Comparison of ENCODE assay signal across 28 mouse cellular contexts in the genomic region with DNA sequence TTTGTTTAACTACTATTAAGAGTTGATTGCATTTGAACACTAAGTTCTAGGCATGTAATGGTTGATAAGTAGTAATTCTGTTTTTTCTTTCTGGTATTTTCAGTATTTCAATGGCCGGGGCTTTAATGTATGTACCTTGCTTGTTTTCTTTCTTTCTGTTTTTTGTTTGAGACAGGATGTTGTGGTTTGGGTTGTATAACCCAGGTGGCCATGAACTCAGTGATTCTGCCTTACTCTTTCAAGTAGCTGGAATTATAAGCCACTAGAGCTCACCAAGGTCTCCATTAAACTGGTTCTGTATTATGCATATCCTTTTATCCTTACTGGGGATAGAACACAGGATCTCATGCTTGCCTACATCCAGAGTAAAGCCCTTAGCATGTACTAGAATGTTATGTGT. TPM values are rescaled to one million over a fixed set of nuclear protein-coding genes. Genes with fewer than 3 reads are reported as not detected.
DNase-seq lines count a peak whose midpoint lies in the region; ATAC-seq and TF ChIP-seq lines count a peak whose summit lies in the region.
"Had no signal": no experiment of that assay in that cellular context is flagged by ENCODE, and none has a peak within 500 bp of the region (broad histone marks: within the 10 kb centered on the region; RNA-seq: fewer than 3 reads in every experiment).

No protein-coding gene starts in this region.

- peak; percentile 77 for ATAC-seq in activated CD4-positive, CD25-positive, alpha-beta regulatory T cell, adult 4 months
- ATAC-seq in inflammation-experienced regulatory T-cells, adult 6 months = peak; percentile 81
- ATAC-seq in forebrain, embryonic 11.5 days (replicated peaks; ENCODE audit: low FRiP score) = no peak
- ATAC-seq in hindbrain, postnatal 0 days = no peak
- ATAC-seq: forebrain, embryonic 13.5 days; forebrain, embryonic 15.5 days; Patski had no signal

- no peak overlapping the region for H3K4me2 ChIP-seq in forebrain, embryonic 11.5 days (ENCODE audit: low read depth, low read length, severe bottlenecking)
- no peak overlapping the region for H3K4me2 ChIP-seq in hindbrain, postnatal 0 days (ENCODE audit: low read depth, low read length)
- H3K4me2 ChIP-seq: embryonic facial prominence, embryonic 13.5 days; embryonic facial prominence, embryonic 15.5 days; forebrain, embryonic 13.5 days; forebrain, embryonic 15.5 days had no signal

- H3K27me3 ChIP-seq in forebrain, embryonic 11.5 days (ENCODE audit: control insufficient read depth, insufficient read depth, low read length) = no peaks in the 10 kb centered on the region
- no peaks in the 10 kb centered on the region for H3K27me3 ChIP-seq in hindbrain, postnatal 0 days (ENCODE audit: insufficient read depth, low read length)
- H3K27me3 ChIP-seq: CH12.LX; embryonic facial prominence, embryonic 13.5 days; embryonic facial prominence, embryonic 15.5 days; forebrain, embryonic 13.5 days; forebrain, embryonic 15.5 days; Patski had no signal

- no peak overlapping the region for H3K9ac ChIP-seq in forebrain, embryonic 11.5 days (ENCODE audit: low read length)
- H3K9ac ChIP-seq in hindbrain, postnatal 0 days (replicated peaks; ENCODE audit: low read length) = no peak overlapping the region
- H3K9ac ChIP-seq: embryonic facial prominence, embryonic 13.5 days; embryonic facial prominence, embryonic 15.5 days; forebrain, embryonic 13.5 days; forebrain, embryonic 15.5 days; forebrain, postnatal 0 days had no signal

- 100% methylated on average over 1 of the region's 1 CpGs for WGBS in forebrain, embryonic 11.5 days
- 94% methylated on average over 1 of the region's 1 CpGs for WGBS in hindbrain, postnatal 0 days

- no peak overlapping the region for H3K4me3 ChIP-seq in forebrain, embryonic 11.5 days (ENCODE audit: low read depth, low read length)
- H3K4me3 ChIP-seq in hindbrain, postnatal 0 days (ENCODE audit: low read length) = no peak overlapping the region
- H3K4me3 ChIP-seq in left cerebral cortex, adult 2 months = no peak overlapping the region
- H3K4me3 ChIP-seq: embryonic facial prominence, embryonic 13.5 days; embryonic facial prominence, embryonic 15.5 days; erythroblast, embryonic 14.5 days; forebrain, embryonic 10.5 days; forebrain, embryonic 13.5 days; forebrain, embryonic 15.5 days had no signal

- TF ChIP-seq CTCF in hindbrain, postnatal 0 days (IDR thresholded peaks at IDR 0.05; ENCODE audit: low read depth) = no peak
- no peak for TF ChIP-seq CTCF in left cerebral cortex, adult 2 months (IDR thresholded peaks at IDR 0.05)

- intact Hi-C loops in left cerebral cortex, postnatal 25 days (cut with DNase I) = no loop called here
- intact Hi-C loops in left cerebral cortex, adult 2 months (cut with DNase I) = loop anchor here (2.0 kb wide), 1 partner anchor 14 kb away; no protein-coding TSS in a partner anchor

- peak; percentile 33 for DNase-seq in CD4-positive helper T cell, adult 2 months (ENCODE audit: low read depth, low spot score)
- peak; percentile 34 for DNase-seq in CD4-positive, CD25-positive, alpha-beta regulatory T cell, adult 2 months (ENCODE audit: low read depth, low spot score)
- no peak for DNase-seq in left cerebral cortex, postnatal 25 days (ENCODE audit: low spot score in 2 of 2)
- no peak for DNase-seq in forebrain, embryonic 11.5 days (ENCODE audit: low spot score)
- DNase-seq in hindbrain, postnatal 0 days (ENCODE audit: low spot score) = no peak
- DNase-seq in left cerebral cortex, adult 2 months (ENCODE audit: extremely low spot score in 1 of 2, low spot score in 2 of 2) = no peak
- DNase-seq: adrenal gland, adult 2 months; adrenal gland, postnatal 10 days; adrenal gland, postnatal 25 days; cerebellum, adult 11 months; cerebellum, adult 18-20 months; cerebellum, adult 8-10 months; cerebellum, adult 9-11 months; cerebellum, postnatal 14 days; cerebellum, postnatal 36 days; embryo, embryonic 11 days; forebrain, postnatal 0 days had no signal

- H3K27ac ChIP-seq in forebrain, embryonic 11.5 days (ENCODE audit: low read depth, low read length) = no peak overlapping the region
- H3K27ac ChIP-seq in hindbrain, postnatal 0 days = no peak overlapping the region
- H3K27ac ChIP-seq in left cerebral cortex, adult 2 months = no peak overlapping the region
- H3K27ac ChIP-seq: embryonic facial prominence, embryonic 13.5 days; embryonic facial prominence, embryonic 15.5 days; forebrain, embryonic 10.5 days; forebrain, embryonic 13.5 days; forebrain, embryonic 15.5 days had no signal

- no peaks in the 10 kb centered on the region for H3K9me3 ChIP-seq in forebrain, embryonic 11.5 days (ENCODE audit: control insufficient read depth, low read length)
- no peaks in the 10 kb centered on the region for H3K9me3 ChIP-seq in hindbrain, postnatal 0 days (ENCODE audit: low read length)
- H3K9me3 ChIP-seq: embryonic facial prominence, embryonic 13.5 days; embryonic facial prominence, embryonic 15.5 days; forebrain, embryonic 10.5 days; forebrain, embryonic 13.5 days; forebrain, embryonic 15.5 days; G1E had no signal

- no peaks in the 10 kb centered on the region for H3K4me1 ChIP-seq in forebrain, embryonic 11.5 days (replicated peaks; ENCODE audit: control insufficient read depth, insufficient read depth, low read length)
- no peaks in the 10 kb centered on the region for H3K4me1 ChIP-seq in hindbrain, postnatal 0 days (ENCODE audit: insufficient read depth, low read length)
- H3K4me1 ChIP-seq: embryonic facial prominence, embryonic 13.5 days; embryonic facial prominence, embryonic 15.5 days; forebrain, embryonic 10.5 days; forebrain, embryonic 13.5 days; forebrain, embryonic 15.5 days had no signal

- peaks cover 3% of the 10 kb centered on the region for H3K36me3 ChIP-seq in forebrain, embryonic 11.5 days (ENCODE audit: control insufficient read depth, insufficient read depth, low read length)
- H3K36me3 ChIP-seq in hindbrain, postnatal 0 days (ENCODE audit: insufficient read depth, low read length) = peaks cover 57% of the 10 kb centered on the region

RNA-seq across cellular contexts. Expression of a gene that starts 8.3 kb away (rescaled TPM):
- 10 to 100 TPM; 17.2 to 34.8 TPM for polyA plus RNA-seq in activated CD4-positive, CD25-positive, alpha-beta regulatory T cell, adult 4 months (2017; shearing (Covaris generic))
- 10 to 100 TPM; 18.0 to 29.1 (median 21.3) TPM for polyA plus RNA-seq in inflammation-experienced regulatory T-cells, adult 6 months (2017; shearing (Covaris generic))
- total RNA-seq in left cerebral cortex, postnatal 25 days (2021) = 10 to 100 TPM; 14.7 to 17.0 TPM
- polyA plus RNA-seq in forebrain, embryonic 11.5 days (2014; fragmentation: Nextera tagmentation; extraction: Ambion mirVana) = 51.6 and 53.0 TPM in 2 replicates
- total RNA-seq in hindbrain, postnatal 0 days (2014; rRNA removed) = 51.5 and 68.4 TPM in 2 replicates
- polyA plus RNA-seq in hindbrain, postnatal 0 days (2015; fragmentation: Nextera tagmentation; extraction: Ambion mirVana) = 48.7 and 49.2 TPM in 2 replicates
- 10 to 100 TPM; 19.1 to 21.0 TPM for total RNA-seq in left cerebral cortex, adult 2 months (2021)

RNA-seq across cellular contexts. Expression of a gene that starts 19.1 kb away (rescaled TPM):
- polyA plus RNA-seq in activated CD4-positive, CD25-positive, alpha-beta regulatory T cell, adult 4 months (2017; shearing (Covaris generic)) = 10 to 100 TPM; 43.5 to 57.4 TPM
- 10 to 100 TPM; 48.2 to 58.1 (median 56.7) TPM for polyA plus RNA-seq in inflammation-experienced regulatory T-cells, adult 6 months (2017; shearing (Covaris generic))
- total RNA-seq in left cerebral cortex, postnatal 25 days (2021) = 10 to 100 TPM; 25.2 to 28.8 TPM
- 79.6 and 80.4 TPM in 2 replicates for polyA plus RNA-seq in forebrain, embryonic 11.5 days (2014; fragmentation: Nextera tagmentation; extraction: Ambion mirVana)
- 56.3 and 57.4 TPM in 2 replicates for total RNA-seq in hindbrain, postnatal 0 days (2014; rRNA removed)
- 40.6 and 42.8 TPM in 2 replicates for polyA plus RNA-seq in hindbrain, postnatal 0 days (2015; fragmentation: Nextera tagmentation; extraction: Ambion mirVana)
- total RNA-seq in left cerebral cortex, adult 2 months (2021) = 10 to 100 TPM; 29.3 to 32.2 TPM

RNA-seq across cellular contexts. Expression of a gene that starts 19.2 kb away (rescaled TPM):
- polyA plus RNA-seq in activated CD4-positive, CD25-positive, alpha-beta regulatory T cell, adult 4 months (2017; shearing (Covaris generic)) = 100 to 1,000 TPM; 384 to 432 TPM
- 100 to 1,000 TPM; 370 to 432 (median 370) TPM for polyA plus RNA-seq in inflammation-experienced regulatory T-cells, adult 6 months (2017; shearing (Covaris generic))
- total RNA-seq in left cerebral cortex, postnatal 25 days (2021) = 100 to 1,000 TPM; 122 to 129 TPM
- 244 and 247 TPM in 2 replicates for polyA plus RNA-seq in forebrain, embryonic 11.5 days (2014; fragmentation: Nextera tagmentation; extraction: Ambion mirVana)
- total RNA-seq in hindbrain, postnatal 0 days (2014; rRNA removed) = 91.8 and 101 TPM in 2 replicates
- polyA plus RNA-seq in hindbrain, postnatal 0 days (2015; fragmentation: Nextera tagmentation; extraction: Ambion mirVana) = 273 TPM in 2 replicates
- total RNA-seq in left cerebral cortex, adult 2 months (2021) = 100 to 1,000 TPM; 118 to 122 TPM

RNA-seq across cellular contexts. Expression of a gene that starts 45.4 kb away (rescaled TPM):
- 1 to 10 TPM; 4.7 to 6.5 TPM for polyA plus RNA-seq in activated CD4-positive, CD25-positive, alpha-beta regulatory T cell, adult 4 months (2017; shearing (Covaris generic))
- 1 to 10 TPM; 4.5 to 9.0 (median 7.0) TPM for polyA plus RNA-seq in inflammation-experienced regulatory T-cells, adult 6 months (2017; shearing (Covaris generic))
- total RNA-seq in left cerebral cortex, postnatal 25 days (2021) = 1 to 10 TPM; 1.4 to 3.0 TPM
- 1.2 and 1.3 TPM in 2 replicates for polyA plus RNA-seq in forebrain, embryonic 11.5 days (2014; fragmentation: Nextera tagmentation; extraction: Ambion mirVana)
- 0.94 and 1.2 TPM in 2 replicates for total RNA-seq in hindbrain, postnatal 0 days (2014; rRNA removed)
- polyA plus RNA-seq in hindbrain, postnatal 0 days (2015; fragmentation: Nextera tagmentation; extraction: Ambion mirVana) = 0.76 and 1.2 TPM in 2 replicates
- 1 to 10 TPM; 2.9 to 3.1 TPM for total RNA-seq in left cerebral cortex, adult 2 months (2021)
- polyA plus RNA-seq: erythroblast, embryonic 14.5 days had no signal

Comparison
In these comparisons a context has a peak if more than half of its experiments do, and no peak if none do; other contexts are left out.
1. DNase-seq: peak in CD4-positive helper T cell, adult 2 months (single experiment) and CD4-positive, CD25-positive, alpha-beta regulatory T cell, adult 2 months (single experiment); none in left cerebral cortex, postnatal 25 days (0 of 2), forebrain, embryonic 11.5 days (single experiment), hindbrain, postnatal 0 days (single experiment) and left cerebral cortex, adult 2 months (0 of 2).
2. ATAC-seq: peak in activated CD4-positive, CD25-positive, alpha-beta regulatory T cell, adult 4 months (single experiment) and inflammation-experienced regulatory T-cells, adult 6 months (single experiment); none in forebrain, embryonic 11.5 days (single experiment) and hindbrain, postnatal 0 days (single experiment).